Mouse (Mus musculus): ENCODE measurements around the gene Msh5.

- TF ChIP-seq CTCF (IDR thresholded peaks at IDR 0.05; ENCODE audit: extremely low read depth, insufficient read length, insufficient replicate concordance, low read depth, low read length), result no peak
- no peak for TF ChIP-seq POLR2A (IDR thresholded peaks at IDR 0.05; ENCODE audit: low read depth, low read length)
Measured at GRCm38 (mm10) chr17:35092403-35093198, 46.1 kb upstream of the Msh5 start.
